Mouse (Mus musculus): ENCODE results near the gene Mri1. TPM values are rescaled to one million over a fixed set of nuclear protein-coding genes. Genes with fewer than 3 reads are reported as not detected.

Gene Mri1
- total RNA-seq, 2 experiments from 2014 or later, result 11.8 to 16.6 TPM

- DNase-seq, result no peak
- intact Hi-C loops (cut with DNase I; ENCODE audit: low total_unique reads), result no loop called here
Measured at GRCm38 (mm10) chr8:84241167-84241566, 16.0 kb downstream of the Mri1 start.

DNA sequence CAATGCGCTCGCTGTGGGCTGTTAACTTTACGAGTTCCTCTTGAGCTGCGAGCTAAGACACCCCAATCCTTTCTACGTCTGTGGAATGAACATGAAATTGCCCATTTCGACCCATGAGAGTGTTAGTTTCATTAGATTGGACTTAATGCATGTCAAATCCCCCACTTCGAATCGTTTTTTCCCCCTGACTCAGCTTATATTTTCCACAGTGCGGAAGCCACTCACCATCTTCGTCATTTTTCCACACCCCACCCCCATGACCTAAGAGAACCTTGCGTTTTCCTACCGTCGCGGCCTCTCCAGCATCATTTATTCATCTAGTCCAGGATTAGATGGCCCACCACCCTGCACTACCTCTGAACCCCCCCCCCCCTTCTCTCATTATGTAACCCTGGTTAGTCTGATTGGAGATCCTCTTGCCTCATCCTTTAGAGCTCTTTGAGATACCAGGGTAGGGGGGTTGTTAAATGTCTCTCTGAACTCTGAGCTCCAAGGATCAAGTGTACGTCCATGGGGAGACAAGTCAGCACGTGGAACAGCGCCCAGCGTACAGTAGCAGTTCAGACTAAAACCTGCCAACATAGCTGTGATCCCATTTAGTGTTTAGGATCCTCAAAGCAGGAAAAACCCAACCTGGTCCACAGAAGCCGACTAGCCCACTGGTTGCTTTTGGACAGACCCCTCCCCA is 19.4 kb downstream of the Mri1 start:
- DNase-seq, result no peak
- intact Hi-C loops (cut with DNase I; ENCODE audit: low total_unique reads), result no loop called here

- peak; percentile 96 for DNase-seq
- intact Hi-C loops (cut with DNase I; ENCODE audit: low total_unique reads), result no loop called here
Measured at GRCm38 (mm10) chr8:84236998-84237473, 20.1 kb downstream of the Mri1 start, which contains the start of gene Zswim4. Gene Zswim4, minus strand, starts transcription at chr8:84237055.

GRCm38 (mm10) chr8:84236410-84236997 is 20.6 kb downstream of the Mri1 start:
- no peak for DNase-seq
- intact Hi-C loops (cut with DNase I; ENCODE audit: low total_unique reads), result no loop called here

DNA sequence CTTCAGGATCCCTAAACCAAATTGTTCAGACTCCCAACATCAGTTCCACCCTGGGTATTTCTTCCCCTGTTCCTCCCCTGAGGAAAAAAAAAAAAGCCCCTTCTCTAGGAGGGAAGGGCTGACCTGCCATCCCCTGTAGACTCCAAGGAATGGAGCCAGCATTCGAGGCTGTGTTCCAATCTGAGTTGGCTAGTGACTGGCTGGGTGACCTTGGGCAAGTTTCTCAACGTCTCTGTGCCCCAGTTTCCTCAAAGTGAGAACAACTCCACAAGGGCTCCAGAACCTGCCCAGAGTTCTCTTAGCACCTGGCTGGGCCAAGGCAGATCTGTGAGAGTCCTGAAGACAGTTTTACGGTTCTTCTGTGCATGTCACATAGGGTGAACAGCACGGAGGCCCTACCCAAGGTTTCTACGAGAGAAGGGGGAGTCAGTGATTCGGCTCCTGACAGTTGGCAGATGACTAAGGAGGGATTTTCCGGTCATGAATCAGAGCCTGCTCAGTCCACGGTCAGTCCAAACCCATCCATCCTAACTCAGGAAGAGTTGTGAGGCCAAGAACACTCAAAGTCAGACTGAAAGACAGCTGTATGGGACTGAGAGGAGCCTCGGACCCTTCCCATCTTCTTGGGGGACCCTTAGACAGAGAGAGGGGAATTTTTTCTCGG is 21.2 kb downstream of the Mri1 start:
- no peak for DNase-seq
- intact Hi-C loops (cut with DNase I; ENCODE audit: low total_unique reads), result no loop called here

DNA sequence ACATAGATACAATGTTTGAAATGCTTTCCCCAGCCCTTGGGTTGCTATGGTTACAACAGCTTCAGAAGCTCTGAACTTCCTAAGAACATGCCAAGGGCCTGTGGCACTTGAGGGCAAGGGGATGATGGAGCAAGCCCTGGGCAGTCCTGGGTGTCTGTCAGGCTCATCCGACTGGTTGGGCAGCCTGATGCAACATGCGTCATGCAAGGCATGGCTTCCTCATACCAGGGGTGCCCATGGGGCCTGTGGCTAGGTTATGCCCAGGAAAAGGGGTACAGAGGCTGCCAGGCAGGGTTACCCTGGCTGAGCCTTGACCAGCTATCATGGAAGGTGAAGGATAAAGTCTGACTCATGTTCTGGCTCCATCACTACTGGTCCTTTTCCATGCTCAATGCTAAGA is 24.1 kb downstream of the Mri1 start:
- no peak for DNase-seq
- intact Hi-C loops (cut with DNase I; ENCODE audit: low total_unique reads), result no loop called here

- intact Hi-C loops (cut with DNase I; ENCODE audit: low total_unique reads), result no loop called here
- no peak for DNase-seq
Measured at GRCm38 (mm10) chr8:84230735-84231134, 26.4 kb downstream of the Mri1 start.

DNA sequence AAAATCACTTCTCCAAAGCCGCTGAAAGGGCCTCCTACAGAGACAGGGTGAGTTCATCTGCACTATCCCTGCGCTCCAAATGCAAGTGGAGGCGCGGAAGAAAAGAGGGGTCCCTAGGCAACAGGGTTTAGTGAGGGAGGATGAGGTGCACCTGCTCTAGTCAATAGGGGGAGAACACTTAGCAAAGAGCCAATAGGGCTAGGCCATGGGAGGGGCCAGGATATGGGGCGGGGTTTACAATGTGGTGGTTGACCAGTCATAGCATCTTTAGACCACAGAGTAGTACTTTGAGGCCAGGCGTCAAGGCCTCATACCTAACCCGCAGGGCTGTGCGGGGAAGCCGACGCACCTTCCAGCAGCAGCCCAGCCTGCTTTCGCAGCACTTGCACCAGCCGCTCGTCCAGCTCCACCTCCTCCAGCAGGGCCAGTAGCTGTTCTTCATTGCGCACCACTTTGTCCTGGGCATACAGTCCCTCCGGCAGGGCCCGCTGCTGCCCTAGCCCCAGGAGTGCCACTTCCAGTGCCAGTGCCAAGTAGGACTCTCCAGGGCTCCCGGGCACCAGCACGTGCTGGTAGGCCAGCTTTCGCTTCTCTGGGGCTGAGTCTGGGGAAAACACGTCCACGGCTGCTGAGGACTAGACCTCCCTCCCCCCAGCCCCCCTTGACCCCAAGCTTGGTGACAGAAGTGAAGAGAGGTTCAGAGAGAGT is 33.6 kb downstream of the Mri1 start:
- no peak for DNase-seq
- intact Hi-C loops (cut with DNase I; ENCODE audit: low total_unique reads), result loop anchor here (5.0 kb wide), 1 partner anchor 41 kb away; no protein-coding TSS in a partner anchor

- DNase-seq, result no peak
- intact Hi-C loops (cut with DNase I; ENCODE audit: low total_unique reads), result loop anchor here (5.0 kb wide), 1 partner anchor 40 kb away; no protein-coding TSS in a partner anchor
Measured at GRCm38 (mm10) chr8:84222566-84223165, 34.5 kb downstream of the Mri1 start.

- DNase-seq, result no peak
- intact Hi-C loops (cut with DNase I; ENCODE audit: low total_unique reads), result loop anchor here (5.0 kb wide), 1 partner anchor 38 kb away; no protein-coding TSS in a partner anchor
Measured at GRCm38 (mm10) chr8:84220105-84220504, 37.0 kb downstream of the Mri1 start.

GRCm38 (mm10) chr8:84218143-84218542 is 39.0 kb downstream of the Mri1 start:
- intact Hi-C loops (cut with DNase I; ENCODE audit: low total_unique reads), result no loop called here
- DNase-seq, result no peak

DNA sequence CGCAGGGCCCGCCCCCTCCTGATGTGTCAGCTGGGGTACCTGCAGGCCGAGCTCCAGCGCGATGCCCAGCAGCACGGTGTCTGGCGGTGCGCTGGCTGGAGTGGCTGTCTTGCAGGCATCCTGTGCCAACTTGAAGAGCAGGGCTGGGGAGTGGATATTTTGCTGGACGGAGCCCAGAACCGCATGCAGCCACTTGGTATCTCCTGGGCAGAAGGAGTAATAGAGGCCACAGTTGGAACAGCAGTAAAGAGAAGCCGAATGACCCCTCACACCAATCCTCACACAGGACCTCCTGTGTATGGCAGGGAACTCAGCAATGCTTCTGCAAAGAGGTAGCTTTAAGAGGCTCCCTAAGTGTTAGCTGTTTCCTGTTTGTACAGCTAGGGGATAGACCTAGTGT is 39.9 kb downstream of the Mri1 start:
- intact Hi-C loops (cut with DNase I; ENCODE audit: low total_unique reads), result no loop called here
- no peak for DNase-seq

DNA sequence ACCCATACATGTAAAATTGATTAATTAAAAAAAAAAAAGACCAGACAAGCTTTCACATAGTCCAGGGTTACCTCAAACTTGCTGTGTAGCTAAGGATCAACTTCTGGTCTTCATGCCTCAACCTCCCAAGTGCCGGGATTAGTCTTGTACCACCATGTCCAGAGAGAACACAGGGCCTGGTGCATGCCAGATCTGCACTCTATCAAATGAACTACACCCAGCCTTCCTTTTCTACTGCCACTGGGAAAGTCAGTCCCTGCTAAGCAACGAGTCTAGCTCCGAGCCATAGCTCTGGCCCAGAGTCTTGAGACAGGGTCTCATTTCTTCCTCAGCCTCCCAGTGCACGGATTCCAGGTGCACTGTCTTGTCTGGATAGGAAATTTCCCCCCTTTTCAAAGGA is 43.8 kb downstream of the Mri1 start:
- intact Hi-C loops (cut with DNase I; ENCODE audit: low total_unique reads), result no loop called here
- no peak for DNase-seq

GRCm38 (mm10) chr8:84211881-84212563 is 45.1 kb downstream of the Mri1 start:
- DNase-seq, result no peak
- intact Hi-C loops (cut with DNase I; ENCODE audit: low total_unique reads), result loop anchor here (2.0 kb wide), 1 partner anchor 25 kb away; no protein-coding TSS in a partner anchor

GRCm38 (mm10) chr8:84211202-84211601 is 45.9 kb downstream of the Mri1 start:
- no peak for DNase-seq
- intact Hi-C loops (cut with DNase I; ENCODE audit: low total_unique reads), result loop anchor here (2.0 kb wide), 1 partner anchor 24 kb away; no protein-coding TSS in a partner anchor

DNA sequence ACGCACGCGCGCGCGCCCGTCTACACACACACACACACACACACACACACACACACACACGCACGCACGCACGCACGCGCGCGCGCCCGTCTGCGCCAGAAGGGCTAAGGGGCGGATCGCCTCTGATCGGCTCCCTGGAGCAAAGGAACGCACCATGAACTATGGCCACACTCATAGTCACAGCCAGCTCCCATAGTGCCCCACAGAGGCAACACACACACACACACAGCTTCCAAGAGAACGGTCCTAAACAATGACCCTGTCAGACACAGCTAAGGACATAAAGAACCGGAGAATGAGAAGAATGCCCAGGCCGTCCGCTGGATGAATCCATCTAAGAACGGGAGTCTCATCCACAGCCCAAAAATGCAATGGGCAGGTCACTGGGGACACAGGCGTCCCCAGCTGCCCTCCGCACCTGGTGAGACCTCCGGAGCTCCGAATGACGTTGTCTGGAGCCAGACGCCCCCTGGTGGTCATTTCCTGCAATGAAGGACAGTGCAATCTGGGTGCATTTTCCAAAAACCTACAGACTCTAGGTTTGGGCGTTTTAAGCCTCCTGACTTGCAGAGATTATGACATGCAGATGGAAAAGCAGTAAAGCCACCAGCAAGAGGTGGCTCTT is 46.8 kb downstream of the Mri1 start:
- intact Hi-C loops (cut with DNase I; ENCODE audit: low total_unique reads), result loop anchor here (2.0 kb wide), 1 partner anchor 23 kb away; no protein-coding TSS in a partner anchor
- DNase-seq, result peak; percentile 83

- intact Hi-C loops (cut with DNase I; ENCODE audit: low total_unique reads), result no loop called here
- DNase-seq, result no peak
Measured at GRCm38 (mm10) chr8:84208381-84209380, 48.4 kb downstream of the Mri1 start.
